Mouse (Mus musculus): ENCODE results near the gene Il23a. TPM values are rescaled to one million over a fixed set of nuclear protein-coding genes. Genes with fewer than 3 reads are reported as not detected.

The Il23a gene
- polyA plus RNA-seq, 1 experiment from 2014 or later: 0.25 TPM

DNA sequence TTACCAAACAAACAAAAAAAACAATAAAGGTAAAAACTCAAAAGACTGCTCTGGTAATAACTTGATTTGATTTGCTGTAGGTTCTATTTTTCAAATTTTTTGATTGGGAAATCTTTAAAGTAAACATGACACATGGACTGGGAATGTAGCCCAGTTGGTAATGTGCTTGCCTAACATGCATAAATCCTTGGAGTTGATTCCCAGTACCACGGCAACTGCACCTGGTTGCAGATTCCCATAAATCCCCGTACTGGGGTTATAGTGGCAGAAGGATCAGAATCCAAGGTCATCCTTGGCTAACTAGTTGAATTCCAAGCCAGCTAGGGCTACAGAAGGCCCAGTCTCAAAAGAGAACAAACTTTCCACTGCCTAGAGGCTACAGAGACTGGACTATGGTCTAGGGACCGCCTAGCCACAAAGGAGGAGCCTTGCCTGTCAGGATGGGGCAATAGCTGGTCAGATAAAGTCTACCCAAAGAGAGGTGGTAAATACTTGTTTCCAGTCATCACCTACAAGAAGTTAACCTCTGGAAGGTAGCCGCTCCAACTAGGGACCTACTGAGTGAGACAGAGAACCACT lies 44.8 kb downstream of the Il23a start, which contains the start of gene Apon:
Gene Apon (plus strand): TSS at position 420 of the 579 bp plus-strand sequence.
- H3K9me3 ChIP-seq: no peaks in the 10 kb centered on the region
- DNase-seq (ENCODE audit: low spot score): no peak
- no peak within 1 kb of the TSS for H3K27ac ChIP-seq
- no peaks in the 10 kb centered on the region for H3K4me1 ChIP-seq
- 85% methylated on average over 4 of the region's 4 CpGs for WGBS
- peaks cover 46% of the 10 kb centered on the region for H3K36me3 ChIP-seq
- no peaks in the 10 kb centered on the region for H3K27me3 ChIP-seq (ENCODE audit: insufficient read depth, poor library complexity, severe bottlenecking)
- H3K4me3 ChIP-seq: no peak within 1 kb of the TSS

DNA sequence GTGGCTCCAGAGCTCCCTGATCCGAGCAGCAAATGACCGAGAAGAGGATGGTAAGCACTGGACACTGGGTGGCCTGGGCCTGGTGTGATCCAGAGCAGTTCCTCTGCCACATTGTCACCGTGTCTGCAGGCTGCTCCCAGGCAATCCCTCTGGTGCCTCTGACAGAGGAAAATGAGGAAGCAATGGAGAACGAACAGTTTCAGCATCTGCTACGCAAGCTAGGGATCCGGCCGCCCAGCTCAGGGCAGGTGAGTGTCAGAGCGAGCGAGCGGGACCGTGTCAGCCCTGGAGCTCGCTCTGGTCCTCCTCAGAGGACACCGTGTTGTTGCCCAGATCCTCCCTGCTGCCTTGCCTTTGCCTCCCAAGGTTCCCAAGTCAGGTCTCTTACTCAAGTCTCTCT lies 48.0 kb downstream of the Il23a start:
- 96% methylated on average over 13 of the region's 13 CpGs for WGBS
- Histone ChIP-seq H3K27ac (no peak overlapping the region), H3K9me3 (no peaks in the 10 kb centered on the region), H3K36me3 (peaks cover 78% of the 10 kb centered on the region), H3K4me3 (no peak overlapping the region), H3K4me1 (0 out of 2 replicates have a peak, but pooled peaks cover 6% of the 10 kb centered on the region), H3K27me3 (ENCODE audit: insufficient read depth, poor library complexity, severe bottlenecking) (no peaks in the 10 kb centered on the region)
- DNase-seq (ENCODE audit: low spot score): no peak

DNA sequence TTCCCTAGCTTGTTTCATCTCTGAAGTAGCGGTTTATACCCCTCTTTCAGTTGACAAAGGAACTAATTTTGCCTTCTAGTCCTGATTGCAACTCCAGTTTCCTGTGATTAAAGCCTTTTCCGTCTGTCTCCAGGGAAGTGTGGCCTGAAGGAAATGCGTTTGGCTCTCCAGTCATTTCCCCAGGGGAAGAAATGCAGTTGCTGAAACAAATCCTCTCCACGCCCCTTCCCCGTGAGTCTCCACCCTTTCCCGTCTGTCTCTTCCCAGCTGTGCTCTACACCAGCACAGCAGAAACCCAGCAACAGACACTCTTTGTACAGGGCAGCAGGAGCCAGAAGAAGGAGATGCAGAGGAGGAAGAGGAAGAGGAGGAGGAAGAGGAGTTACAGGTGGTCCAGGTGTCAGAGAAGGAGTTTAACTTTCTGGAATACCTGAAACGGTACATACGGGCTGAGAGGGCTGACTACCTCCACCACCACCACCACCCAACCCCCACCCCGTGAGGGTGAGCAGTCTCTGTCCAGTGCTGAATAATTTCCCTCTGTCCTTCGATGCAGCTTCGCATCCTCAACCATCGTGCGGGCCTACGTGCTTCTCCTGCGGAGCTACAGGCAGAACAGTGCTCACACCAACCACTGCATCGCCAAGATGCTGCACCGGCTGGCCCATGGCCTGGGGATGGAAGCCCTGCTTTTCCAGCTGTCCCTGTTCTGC lies 51.4 kb downstream of the Il23a start:
- Histone ChIP-seq H3K36me3 (peaks cover 100% of the 10 kb centered on the region), H3K4me1 (0 out of 2 replicates have a peak, but pooled peaks cover 6% of the 10 kb centered on the region), H3K9me3 (no peaks in the 10 kb centered on the region), H3K4me3 (no peak overlapping the region), H3K27ac (peak overlapping the region; percentile 24; the same call in 1 of the 2 replicates), H3K27me3 (ENCODE audit: insufficient read depth, poor library complexity, severe bottlenecking) (no peaks in the 10 kb centered on the region)
- WGBS: 79% methylated on average over 17 of the region's 17 CpGs
- no peak for DNase-seq (ENCODE audit: low spot score)

Other genes with a start within 250 kb of the Il23a start
- 403 and 465 TPM in 2 replicates for gene Ptges3, start 239.8 kb downstream of the Il23a start, polyA plus RNA-seq (2016; fragmentation: Nextera tagmentation; extraction: Ambion mirVana)
- 3,536 and 4,735 TPM in 2 replicates for gene Atp5b, start 215.5 kb downstream of the Il23a start, polyA plus RNA-seq (2016; fragmentation: Nextera tagmentation; extraction: Ambion mirVana)
- 10.1 and 12.0 TPM in 2 replicates for gene Baz2a, start 207.2 kb downstream of the Il23a start, polyA plus RNA-seq (2016; fragmentation: Nextera tagmentation; extraction: Ambion mirVana)
- gene Rbms2, start 118.5 kb downstream of the Il23a start, polyA plus RNA-seq (2016; fragmentation: Nextera tagmentation; extraction: Ambion mirVana): 32.5 and 38.6 TPM in 2 replicates
- 0.86 and 1.1 TPM in 2 replicates for gene Gls2, start 104.3 kb downstream of the Il23a start, polyA plus RNA-seq (2016; fragmentation: Nextera tagmentation; extraction: Ambion mirVana)
- 37.9 and 41.9 TPM in 2 replicates for gene Spryd4, start 86.9 kb downstream of the Il23a start, polyA plus RNA-seq (2016; fragmentation: Nextera tagmentation; extraction: Ambion mirVana)
- gene Mip, start 72.9 kb downstream of the Il23a start, polyA plus RNA-seq (2016; fragmentation: Nextera tagmentation; extraction: Ambion mirVana): not detected in 2 replicates
- 48.1 and 69.3 TPM in 2 replicates for gene Timeless, start 66.7 kb downstream of the Il23a start, polyA plus RNA-seq (2016; fragmentation: Nextera tagmentation; extraction: Ambion mirVana)
- 0.18 and 0.23 TPM in 2 replicates for gene Apon, start 44.7 kb downstream of the Il23a start, polyA plus RNA-seq (2016; fragmentation: Nextera tagmentation; extraction: Ambion mirVana)
- gene Apof, start 30.1 kb downstream of the Il23a start, polyA plus RNA-seq (2016; fragmentation: Nextera tagmentation; extraction: Ambion mirVana): 0.11 and 3.9 TPM in 2 replicates
- 10.8 and 11.0 TPM in 2 replicates for gene Stat2, start 28.2 kb downstream of the Il23a start, polyA plus RNA-seq (2016; fragmentation: Nextera tagmentation; extraction: Ambion mirVana)
- gene Pan2, start 4.6 kb upstream of the Il23a start, polyA plus RNA-seq (2016; fragmentation: Nextera tagmentation; extraction: Ambion mirVana): 29.9 and 31.4 TPM in 2 replicates
- gene Cnpy2, start 23.7 kb upstream of the Il23a start, polyA plus RNA-seq (2016; fragmentation: Nextera tagmentation; extraction: Ambion mirVana): 220 and 255 TPM in 2 replicates
- 347 and 474 TPM in 2 replicates for gene Cs, start 39.0 kb upstream of the Il23a start, polyA plus RNA-seq (2016; fragmentation: Nextera tagmentation; extraction: Ambion mirVana)
- gene Coq10a, start 70.2 kb upstream of the Il23a start, polyA plus RNA-seq (2016; fragmentation: Nextera tagmentation; extraction: Ambion mirVana): 9.7 and 10.7 TPM in 2 replicates
- gene Ankrd52, start 78.4 kb upstream of the Il23a start, polyA plus RNA-seq (2016; fragmentation: Nextera tagmentation; extraction: Ambion mirVana): 10.9 and 12.7 TPM in 2 replicates
- 0.07 and 2.4 TPM in 2 replicates for gene Slc39a5, start 102.5 kb upstream of the Il23a start, polyA plus RNA-seq (2016; fragmentation: Nextera tagmentation; extraction: Ambion mirVana)
- 76.5 and 87.9 TPM in 2 replicates for gene Nabp2, start 112.7 kb upstream of the Il23a start, polyA plus RNA-seq (2016; fragmentation: Nextera tagmentation; extraction: Ambion mirVana)
- gene Rnf41, start 112.9 kb upstream of the Il23a start, polyA plus RNA-seq (2016; fragmentation: Nextera tagmentation; extraction: Ambion mirVana): 31.0 and 34.3 TPM in 2 replicates
- gene Smarcc2, start 160.5 kb upstream of the Il23a start, polyA plus RNA-seq (2016; fragmentation: Nextera tagmentation; extraction: Ambion mirVana): 66.0 and 68.7 TPM in 2 replicates
- 1,508 and 1,550 TPM in 2 replicates for gene Myl6, start 195.4 kb upstream of the Il23a start, polyA plus RNA-seq (2016; fragmentation: Nextera tagmentation; extraction: Ambion mirVana)
- gene Myl6b, start 199.9 kb upstream of the Il23a start, polyA plus RNA-seq (2016; fragmentation: Nextera tagmentation; extraction: Ambion mirVana): 3.2 and 4.0 TPM in 2 replicates
- gene Esyt1, start 227.1 kb upstream of the Il23a start, polyA plus RNA-seq (2016; fragmentation: Nextera tagmentation; extraction: Ambion mirVana): 17.8 and 20.3 TPM in 2 replicates
- gene Zc3h10, start 249.0 kb upstream of the Il23a start, polyA plus RNA-seq (2016; fragmentation: Nextera tagmentation; extraction: Ambion mirVana): 11.2 and 12.8 TPM in 2 replicates

Measured in heart, embryonic 10.5 days (tissue).